Mouse (Mus musculus) layer of hippocampus, adult 8-10 months (tissue): Measurements from ENCODE around the gene Anxa4. TPM values are rescaled to one million over a fixed set of nuclear protein-coding genes. Genes with fewer than 3 reads are reported as not detected.

Experiments used
- total RNA-seq, 4 experiments: library from RNA; stranded (reverse); gene quantifications; 2 replicates each; pipeline ENCODE4 v1.2.4; 2022

The Anxa4 gene
- total RNA-seq, 4 experiments from 2014 or later, result 6.2 to 19.2 (median 8.1) TPM

Other genes starting within 250 kb of the Anxa4 start
- 1 to 10 TPM in 3 of 4 experiments, under 1 TPM in 1; 0.80 to 2.1 (median 1.8) TPM for gene Asprv1, start 165.4 kb downstream of the Anxa4 start, total RNA-seq
- gene Mxd1, start 124.4 kb downstream of the Anxa4 start, total RNA-seq, result 10 to 100 TPM; 18.2 to 20.7 (median 19.2) TPM
- gene Snrnp27, start 109.1 kb downstream of the Anxa4 start, total RNA-seq, result 10 to 100 TPM; 49.8 to 62.4 (median 55.5) TPM
- gene Gmcl1, start 60.2 kb downstream of the Anxa4 start, total RNA-seq, result 10 to 100 TPM; 30.3 to 35.5 (median 31.5) TPM
- 100 to 1,000 TPM; 392 to 484 (median 448) TPM for gene Aak1, start 55.9 kb upstream of the Anxa4 start, total RNA-seq
- gene Nfu1, start 215.7 kb upstream of the Anxa4 start, total RNA-seq, result 10 to 100 TPM; 61.1 to 69.5 (median 63.8) TPM
- 10 to 100 TPM; 50.6 to 54.4 (median 51.7) TPM for gene Gfpt1, start 249.3 kb upstream of the Anxa4 start, total RNA-seq